Mouse (Mus musculus) limb, embryonic 11.5 days (tissue): ENCODE measurements around the gene Cidec. TPM values are rescaled to one million over a fixed set of nuclear protein-coding genes. Genes with fewer than 3 reads are reported as not detected.

Experiments used
- ATAC-seq: fragments of 200-750 bp; cut with Nextera tagmentation; 2 replicates; pipeline ENCODE4 v1.8.0; 2017; ENCODE audit warnings: low read depth; ENCODE audit not compliant: insufficient number of reproducible peaks, low FRiP score, low TSS enrichment
- DNase-seq: peaks from one replicate; pipeline ENCODE4 v3.0.0-alpha.2; 2015; ENCODE audit warnings: low spot score
- H3K27ac ChIP-seq: fragments of 300-500 bp; sonication (generic); replicated peaks from 2 replicates; pipeline ENCODE4 v1.5.1; 2014; ENCODE audit warnings: low read depth, mild to moderate bottlenecking, low read length
- H3K27me3 ChIP-seq: fragments of 300-500 bp; sonication (generic); 2 replicates; pipeline ENCODE4 v1.6.1; 2014; ENCODE audit warnings: mild to moderate bottlenecking, low read length, mixed read lengths; ENCODE audit not compliant: control insufficient read depth, insufficient read depth
- H3K36me3 ChIP-seq: fragments of 300-500 bp; sonication (generic); 2 replicates; pipeline ENCODE4 v1.6.1; 2014; ENCODE audit warnings: mild to moderate bottlenecking, low read length, moderate library complexity, mixed read lengths; ENCODE audit not compliant: control insufficient read depth, insufficient read depth
- H3K4me1 ChIP-seq: fragments of 300-500 bp; sonication (generic); 2 replicates; pipeline ENCODE4 v1.6.1; 2014; ENCODE audit warnings: low read length, mixed read lengths; ENCODE audit not compliant: control insufficient read depth, insufficient read depth
- H3K4me2 ChIP-seq: fragments of 300-500 bp; sonication (generic); 2 replicates; pipeline ENCODE4 v1.6.1; 2014; ENCODE audit warnings: low read depth, mild to moderate bottlenecking, moderate library complexity; ENCODE audit not compliant: severe bottlenecking
- H3K4me3 ChIP-seq: fragments of 300-500 bp; sonication (generic); 2 replicates; pipeline ENCODE4 v1.5.1; 2014; ENCODE audit warnings: low read depth, low read length
- H3K9ac ChIP-seq: fragments of 300-500 bp; sonication (generic); 2 replicates; pipeline ENCODE4 v1.6.1; 2014; ENCODE audit warnings: mild to moderate bottlenecking, low read length
- H3K9me3 ChIP-seq: fragments of 300-500 bp; sonication (generic); 2 replicates; pipeline ENCODE4 v1.6.1; 2016; ENCODE audit warnings: low read length; ENCODE audit not compliant: control insufficient read depth
- WGBS: fragments of 180-500 bp; shearing (Covaris S2); extraction: QIAGEN DNeasy Blood & Tissue Kit; methylation state at CpG from one replicate; pipeline ENCODE4 v1.1.7; 2014; 5-methylcytosine and 5-hydroxymethylcytosine counted together
- polyA plus RNA-seq: library from polyadenylated mRNA; unstranded; fragments of >200 nt; fragmentation: Nextera tagmentation; extraction: Ambion mirVana; gene quantifications from 2 replicates; pipeline ENCODE4 v1.2.1, GENCODE M21; 2014

Cidec gene
- polyA plus RNA-seq, 1 experiment from 2014 or later: not detected

GRCm38 (mm10) chr6:113473246-113473645 is 37.7 kb upstream of the Cidec start:
- WGBS: 87% methylated on average over 2 of the region's 2 CpGs
- H3K27me3 ChIP-seq: peaks cover 17% of the 10 kb centered on the region
- peaks cover 9% of the 10 kb centered on the region; the same call in 1 of the 2 replicates for H3K4me1 ChIP-seq
- DNase-seq (no peak), ATAC-seq (no peak)
- H3K36me3 ChIP-seq: no peaks in the 10 kb centered on the region
- H3K4me3 ChIP-seq: no peak overlapping the region
- no peak overlapping the region for H3K9ac ChIP-seq
- no peak overlapping the region for H3K4me2 ChIP-seq
- no peak overlapping the region for H3K27ac ChIP-seq
- no peaks in the 10 kb centered on the region for H3K9me3 ChIP-seq

DNA sequence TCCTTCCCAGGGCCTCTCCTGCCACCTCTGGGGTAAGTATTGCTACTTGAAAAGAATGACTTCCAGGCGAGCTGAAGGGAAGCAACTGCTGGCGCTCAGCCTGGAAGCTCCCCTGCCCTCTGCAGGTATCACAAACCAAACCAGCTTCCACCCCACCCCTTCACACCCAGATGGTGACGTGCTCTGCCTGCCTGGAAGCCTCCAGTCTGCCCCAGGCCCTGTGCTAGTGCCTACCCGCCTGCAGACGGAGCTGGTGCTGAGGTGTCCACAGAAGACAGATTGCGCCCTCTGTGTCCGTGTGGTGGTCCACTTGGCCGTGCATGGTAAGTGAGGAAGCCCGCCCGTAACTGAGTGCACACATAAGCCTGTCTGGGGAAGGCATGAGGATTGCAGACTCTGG is 36.5 kb upstream of the Cidec start:
- Histone ChIP-seq H3K4me1 (peaks cover 9% of the 10 kb centered on the region; the same call in 1 of the 2 replicates), H3K9me3 (no peaks in the 10 kb centered on the region), H3K27ac (no peak overlapping the region), H3K4me3 (no peak overlapping the region), H3K4me2 (no peak overlapping the region), H3K36me3 (no peaks in the 10 kb centered on the region), H3K9ac (no peak overlapping the region), H3K27me3 (peaks cover 17% of the 10 kb centered on the region)
- DNase-seq (no peak), ATAC-seq (no peak)
- WGBS: 63% methylated on average over 10 of the region's 10 CpGs

- Histone ChIP-seq H3K4me1 (peaks cover 9% of the 10 kb centered on the region; the same call in 1 of the 2 replicates), H3K27me3 (peaks cover 17% of the 10 kb centered on the region), H3K9me3 (no peaks in the 10 kb centered on the region), H3K9ac (peak within 1 kb of the TSS; percentile 34; the same call in 1 of the 2 replicates), H3K36me3 (no peaks in the 10 kb centered on the region), H3K4me3 (no peak within 1 kb of the TSS), H3K4me2 (peak within 1 kb of the TSS; percentile 19; the same call in 1 of the 2 replicates), H3K27ac (no peak within 1 kb of the TSS)
- ATAC-seq (no peak), DNase-seq (no peak)
- WGBS: 17% methylated on average over 12 of the region's 12 CpGs
Observed at GRCm38 (mm10) chr6:113471297-113471936, 35.9 kb upstream of the Cidec start, which contains the start of gene Il17rc. Gene Il17rc (plus strand): TSS chr6:113471427.

DNA sequence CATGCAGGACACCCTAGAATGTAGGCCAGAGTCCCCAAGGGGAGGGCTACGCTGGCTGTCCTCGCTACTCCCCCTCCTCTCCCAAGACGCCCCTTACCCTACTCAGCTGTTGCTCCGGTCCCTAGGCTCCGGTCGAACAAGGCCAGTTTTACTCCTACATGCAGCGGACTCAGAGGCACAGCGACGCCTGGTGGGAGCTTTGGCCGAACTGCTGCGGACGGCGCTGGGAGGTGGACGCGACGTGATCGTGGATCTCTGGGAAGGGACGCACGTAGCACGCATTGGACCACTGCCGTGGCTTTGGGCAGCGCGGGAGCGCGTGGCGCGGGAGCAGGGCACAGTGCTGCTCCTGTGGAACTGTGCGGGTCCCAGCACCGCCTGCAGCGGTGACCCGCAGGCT is 33.9 kb upstream of the Cidec start:
- H3K9ac ChIP-seq: peak overlapping the region; percentile 55; the same call in 1 of the 2 replicates
- H3K9me3 ChIP-seq: no peaks in the 10 kb centered on the region
- peak overlapping the region; percentile 55 for H3K4me2 ChIP-seq
- peaks cover 17% of the 10 kb centered on the region for H3K27me3 ChIP-seq
- H3K27ac ChIP-seq: no peak overlapping the region
- no peaks in the 10 kb centered on the region for H3K36me3 ChIP-seq
- 1% methylated on average over 31 of the region's 31 CpGs for WGBS
- peak; percentile 89 for DNase-seq
- H3K4me3 ChIP-seq: peak overlapping the region; percentile 28
- peaks cover 9% of the 10 kb centered on the region; the same call in 1 of the 2 replicates for H3K4me1 ChIP-seq
- peak; percentile 45; the same call in 1 of the 2 replicates for ATAC-seq

- 4% methylated on average over 9 of the region's 9 CpGs for WGBS
- Histone ChIP-seq H3K4me1 (peaks cover 9% of the 10 kb centered on the region; the same call in 1 of the 2 replicates), H3K9ac (peak overlapping the region; percentile 9; the same call in 1 of the 2 replicates), H3K9me3 (no peaks in the 10 kb centered on the region), H3K4me3 (peak overlapping the region; percentile 28), H3K4me2 (peak overlapping the region; percentile 55), H3K36me3 (no peaks in the 10 kb centered on the region), H3K27ac (no peak overlapping the region), H3K27me3 (peaks cover 17% of the 10 kb centered on the region)
- DNase-seq (peak; percentile 79), ATAC-seq (no peak; the same call in 1 of the 2 replicates)
Observed at GRCm38 (mm10) chr6:113469021-113469420, 33.5 kb upstream of the Cidec start.

GRCm38 (mm10) chr6:113468512-113468911 is 33.0 kb upstream of the Cidec start:
- DNase-seq (no peak), ATAC-seq (no peak)
- Histone ChIP-seq H3K9ac (no peak overlapping the region), H3K27me3 (peaks cover 17% of the 10 kb centered on the region), H3K36me3 (no peaks in the 10 kb centered on the region), H3K27ac (no peak overlapping the region), H3K4me2 (no peak overlapping the region; the same call in 1 of the 2 replicates), H3K4me1 (peaks cover 9% of the 10 kb centered on the region; the same call in 1 of the 2 replicates), H3K9me3 (no peaks in the 10 kb centered on the region), H3K4me3 (no peak overlapping the region)
- 60% methylated on average over 3 of the region's 3 CpGs for WGBS

GRCm38 (mm10) chr6:113465602-113466001 is 30.0 kb upstream of the Cidec start:
- Histone ChIP-seq H3K27me3 (peaks cover 15% of the 10 kb centered on the region), H3K4me1 (0 out of 2 replicates have a peak, but pooled peaks cover 4% of the 10 kb centered on the region), H3K4me3 (no peak overlapping the region), H3K36me3 (no peaks in the 10 kb centered on the region), H3K4me2 (no peak overlapping the region), H3K9ac (no peak overlapping the region), H3K27ac (no peak overlapping the region), H3K9me3 (no peaks in the 10 kb centered on the region)
- WGBS: 63% methylated on average over 5 of the region's 5 CpGs
- DNase-seq (no peak), ATAC-seq (0 out of 2 replicates have a peak, but pooled peaks have one; percentile 4)

GRCm38 (mm10) chr6:113464040-113464439 is 28.5 kb upstream of the Cidec start:
- ATAC-seq: no peak
- H3K27ac ChIP-seq: no peak overlapping the region
- no peaks in the 10 kb centered on the region for H3K4me1 ChIP-seq
- no peak for DNase-seq
- H3K4me3 ChIP-seq: no peak overlapping the region
- no peak overlapping the region for H3K9ac ChIP-seq
- no peak overlapping the region for H3K4me2 ChIP-seq
- H3K36me3 ChIP-seq: no peaks in the 10 kb centered on the region
- no peaks in the 10 kb centered on the region for H3K9me3 ChIP-seq
- H3K27me3 ChIP-seq: 0 out of 2 replicates have a peak, but pooled peaks cover 3% of the 10 kb centered on the region
- WGBS: 72% methylated on average over 7 of the region's 7 CpGs
